Mouse (Mus musculus) megakaryocyte, embryonic 14.5 days (primary cell): ENCODE data around the gene Vangl1.

Experiments used
- FLI1 ChIP-seq: IDR thresholded peaks from 2 replicates; pipeline ENCODE4 v1.6.1; 2012; ENCODE audit warnings: low read length, inconsistent platforms, mixed read lengths
- GATA1 ChIP-seq: IDR thresholded peaks from 3 replicates; pipeline ENCODE4 v1.6.1; 2012; ENCODE audit warnings: mixed read lengths, low read length, inconsistent platforms, borderline replicate concordance

DNA sequence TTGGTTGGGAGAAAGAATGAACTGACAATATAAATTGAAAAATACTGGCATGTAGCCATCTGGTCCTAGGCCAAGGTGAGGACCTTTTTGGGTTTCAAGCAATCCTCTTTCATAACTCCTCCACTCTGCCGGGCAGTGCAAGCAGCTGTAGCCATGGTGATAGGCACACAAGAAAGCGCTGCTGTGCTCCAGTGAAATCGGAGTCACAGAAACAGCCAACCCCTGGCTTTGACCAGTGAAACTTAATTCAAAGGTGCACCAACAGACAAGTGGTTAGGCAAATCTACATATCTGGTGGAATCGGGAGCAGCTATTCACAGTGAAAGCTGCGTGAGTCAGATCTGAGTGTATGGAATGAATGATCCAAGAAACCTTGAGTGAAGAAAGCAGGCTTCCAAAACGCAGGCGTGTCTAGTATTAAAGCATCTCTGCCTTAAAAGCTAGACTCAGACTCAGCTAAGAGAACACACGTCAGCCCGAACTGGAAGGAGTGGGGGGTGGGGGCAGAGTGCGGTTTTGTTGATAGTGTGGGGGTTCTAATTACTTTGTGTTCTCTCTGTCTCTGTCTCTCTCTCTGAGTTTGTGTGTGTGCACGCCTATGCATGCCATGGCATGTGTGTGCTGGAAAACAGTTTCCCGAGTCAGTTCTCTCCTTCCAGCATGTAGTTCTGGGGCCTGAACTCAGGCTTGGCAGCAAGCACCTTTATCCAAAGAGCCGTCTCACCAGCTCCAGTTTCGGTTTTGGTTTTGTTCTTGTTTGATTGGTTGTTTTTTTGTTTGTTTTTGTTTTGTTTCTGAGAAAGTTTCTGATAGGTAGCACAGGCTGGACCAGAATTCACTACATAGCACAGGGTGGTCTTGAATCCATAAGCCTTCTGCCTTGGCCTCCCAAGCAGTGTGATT lies 44.8 kb downstream of the Vangl1 start:
- TF ChIP-seq GATA1 (no peak), FLI1 (no peak)
